Mouse (Mus musculus) neural tube, embryonic 11.5 days (tissue): ENCODE measurements around the gene Col16a1. TPM values are rescaled to one million over a fixed set of nuclear protein-coding genes. Genes with fewer than 3 reads are reported as not detected.

Experiments
- ATAC-seq: fragments of 200-750 bp; cut with Nextera tagmentation; 2 replicates; pipeline ENCODE4 v1.8.0; 2017; ENCODE audit warnings: moderate number of reproducible peaks, mild to moderate bottlenecking, moderate TSS enrichment, moderate library complexity; ENCODE audit not compliant: insufficient read depth, low FRiP score, low TSS enrichment
- DNase-seq: peaks from one replicate; pipeline ENCODE4 v3.0.0-alpha.2; 2015; ENCODE audit warnings: low spot score
- H3K27ac ChIP-seq: fragments of 300-500 bp; sonication (generic); 2 replicates; pipeline ENCODE4 v1.5.1; 2014; ENCODE audit warnings: low read depth, mild to moderate bottlenecking, low read length
- H3K27me3 ChIP-seq: fragments of 300-500 bp; sonication (generic); 2 replicates; pipeline ENCODE4 v1.6.1; 2014; ENCODE audit warnings: mild to moderate bottlenecking, low read length, mixed read lengths; ENCODE audit not compliant: control insufficient read depth, insufficient read depth
- H3K36me3 ChIP-seq: fragments of 300-500 bp; sonication (generic); 2 replicates; pipeline ENCODE4 v1.6.1; 2014; ENCODE audit warnings: mild to moderate bottlenecking, low read length, moderate library complexity, mixed read lengths; ENCODE audit not compliant: control insufficient read depth, insufficient read depth
- H3K4me1 ChIP-seq: fragments of 300-500 bp; sonication (generic); 2 replicates; pipeline ENCODE4 v1.6.1; 2014; ENCODE audit warnings: low read length, mixed read lengths; ENCODE audit not compliant: control insufficient read depth, insufficient read depth
- H3K4me2 ChIP-seq: fragments of 300-500 bp; sonication (generic); 2 replicates; pipeline ENCODE4 v1.6.1; 2014; ENCODE audit warnings: low read depth, mild to moderate bottlenecking, moderate library complexity
- H3K4me3 ChIP-seq: fragments of 300-500 bp; sonication (generic); 2 replicates; pipeline ENCODE4 v1.5.1; 2014; ENCODE audit warnings: low read depth, low read length
- H3K9ac ChIP-seq: fragments of 300-500 bp; sonication (generic); 2 replicates; pipeline ENCODE4 v1.6.1; 2014; ENCODE audit warnings: mild to moderate bottlenecking, low read length
- H3K9me3 ChIP-seq: fragments of 300-500 bp; sonication (generic); 2 replicates; pipeline ENCODE4 v1.6.1; 2016; ENCODE audit warnings: low read length; ENCODE audit not compliant: control insufficient read depth
- WGBS: fragments of 180-500 bp; shearing (Covaris S2); extraction: QIAGEN DNeasy Blood & Tissue Kit; methylation state at CpG from one replicate; pipeline ENCODE4 v1.1.7; 2014; 5-methylcytosine and 5-hydroxymethylcytosine counted together
- polyA plus RNA-seq: library from polyadenylated mRNA; unstranded; fragments of >200 nt; fragmentation: Nextera tagmentation; extraction: Ambion mirVana; gene quantifications from 2 replicates; pipeline ENCODE4 v1.2.1, GENCODE M21; 2014

Col16a1 gene
- polyA plus RNA-seq, 1 experiment from 2014 or later = 5.2 TPM

DNA sequence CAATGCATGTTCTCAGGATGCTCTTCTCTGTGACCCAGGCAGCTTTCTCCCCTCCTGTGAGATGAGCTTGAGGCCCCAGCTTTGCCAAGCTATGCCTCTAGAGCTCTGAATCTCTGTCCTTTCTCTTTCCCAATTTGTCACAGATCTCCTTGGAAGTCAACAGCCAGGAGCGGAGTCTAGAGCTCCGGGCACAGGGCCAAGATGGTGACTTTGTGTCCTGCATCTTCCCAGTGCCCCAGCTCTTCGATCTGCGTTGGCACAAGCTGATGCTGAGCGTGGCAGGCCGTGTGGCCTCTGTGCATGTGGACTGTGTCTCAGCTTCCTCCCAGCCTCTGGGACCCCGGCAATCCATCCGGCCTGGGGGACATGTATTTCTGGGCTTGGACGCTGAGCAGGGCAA, 5.5 kb downstream of the Col16a1 start:
- H3K4me2 ChIP-seq = no peak overlapping the region
- ATAC-seq (no peak), DNase-seq (no peak)
- no peaks in the 10 kb centered on the region for H3K27me3 ChIP-seq
- WGBS = 94% methylated on average over 9 of the region's 9 CpGs
- H3K4me3 ChIP-seq = no peak overlapping the region
- H3K4me1 ChIP-seq = peaks cover 1% of the 10 kb centered on the region; the same call in 1 of the 2 replicates
- H3K9ac ChIP-seq = no peak overlapping the region
- no peaks in the 10 kb centered on the region for H3K9me3 ChIP-seq
- no peaks in the 10 kb centered on the region for H3K36me3 ChIP-seq
- no peak overlapping the region for H3K27ac ChIP-seq

DNA sequence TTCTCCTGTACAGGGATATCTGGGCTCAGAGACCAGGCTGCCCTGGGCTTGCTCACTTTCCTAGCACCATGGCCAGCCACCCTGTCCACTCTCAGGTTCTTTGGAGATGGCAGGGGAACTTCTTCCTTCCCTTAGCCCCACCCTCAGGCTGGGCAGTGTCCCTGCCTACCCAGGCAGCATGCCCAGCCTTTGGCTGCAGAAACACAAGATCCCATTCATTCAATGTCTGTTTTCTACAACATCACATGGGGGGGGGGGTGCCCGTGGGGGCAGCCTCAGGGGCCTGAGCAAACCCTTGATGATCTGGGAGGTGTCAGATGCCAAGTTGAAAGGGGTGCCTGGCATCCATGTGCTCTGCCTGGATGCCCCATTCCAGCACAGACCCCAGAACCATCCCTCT, 7.1 kb downstream of the Col16a1 start:
- ATAC-seq (no peak), DNase-seq (no peak)
- H3K4me1 ChIP-seq = no peaks in the 10 kb centered on the region
- H3K27ac ChIP-seq = no peak overlapping the region
- 82% methylated on average over 1 of the region's 1 CpGs for WGBS
- H3K27me3 ChIP-seq = no peaks in the 10 kb centered on the region
- no peaks in the 10 kb centered on the region for H3K36me3 ChIP-seq
- H3K9me3 ChIP-seq = no peaks in the 10 kb centered on the region
- H3K9ac ChIP-seq = no peak overlapping the region
- no peak overlapping the region for H3K4me3 ChIP-seq
- H3K4me2 ChIP-seq = no peak overlapping the region

- H3K9me3 ChIP-seq = no peaks in the 10 kb centered on the region
- no peaks in the 10 kb centered on the region for H3K36me3 ChIP-seq
- no peaks in the 10 kb centered on the region for H3K27me3 ChIP-seq
- H3K4me2 ChIP-seq = no peak overlapping the region
- no peak overlapping the region for H3K4me3 ChIP-seq
- H3K4me1 ChIP-seq = no peaks in the 10 kb centered on the region
- no peak overlapping the region for H3K27ac ChIP-seq
- DNase-seq (no peak), ATAC-seq (no peak)
- H3K9ac ChIP-seq = no peak overlapping the region
- 82% methylated on average over 14 of the region's 14 CpGs for whole genome bisulfite sequencing
Observed at GRCm38 (mm10) chr4:130055160-130056010, 7.7 kb downstream of the Col16a1 start.

DNA sequence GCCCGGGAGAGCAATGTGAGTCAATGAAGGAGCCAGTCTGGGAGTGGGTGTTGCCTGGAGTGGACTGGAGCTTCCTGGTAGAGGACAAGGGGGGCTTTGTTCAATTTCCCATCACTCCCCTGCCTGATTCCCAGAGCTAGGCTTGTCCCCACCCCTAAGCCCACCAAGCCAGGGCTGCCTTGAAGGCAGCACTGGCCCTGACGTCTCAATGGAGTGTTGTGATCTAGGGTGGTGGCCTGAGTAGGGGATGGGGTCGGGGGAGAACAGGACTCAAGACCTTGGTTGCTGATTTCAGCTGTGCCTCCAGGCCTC, 8.3 kb downstream of the Col16a1 start:
- Histone ChIP-seq H3K36me3 (no peaks in the 10 kb centered on the region), H3K27ac (no peak overlapping the region), H3K4me2 (no peak overlapping the region), H3K4me1 (no peaks in the 10 kb centered on the region), H3K4me3 (no peak overlapping the region), H3K27me3 (no peaks in the 10 kb centered on the region), H3K9ac (no peak overlapping the region), H3K9me3 (no peaks in the 10 kb centered on the region)
- no peak for DNase-seq
- WGBS = 52% methylated on average over 3 of the region's 3 CpGs
- ATAC-seq = no peak

DNA sequence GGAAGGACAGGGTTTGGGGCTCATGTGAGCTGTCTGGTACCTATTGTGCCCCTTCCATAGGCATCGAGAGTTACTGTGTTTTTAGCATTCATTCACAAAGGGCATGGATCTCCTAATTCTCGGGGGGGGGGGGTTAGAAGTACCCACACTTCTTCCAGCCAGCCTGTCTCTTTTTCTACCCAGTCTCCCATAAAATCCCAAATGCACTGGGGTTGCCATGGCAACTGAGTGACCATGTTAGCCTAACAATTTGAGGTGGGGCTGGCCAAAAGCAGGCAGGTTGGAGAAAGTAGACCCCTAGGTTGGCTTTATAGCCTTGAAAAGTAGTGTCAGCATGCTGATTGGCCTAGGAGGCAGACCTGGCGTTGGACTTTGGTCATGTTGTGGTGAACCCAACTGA, 8.8 kb downstream of the Col16a1 start:
- H3K27ac ChIP-seq = no peak overlapping the region
- 35% methylated on average over 3 of the region's 3 CpGs for WGBS

GRCm38 (mm10) chr4:130060937-130061336, 13.3 kb downstream of the Col16a1 start:
- Histone ChIP-seq H3K4me1 (no peaks in the 10 kb centered on the region), H3K9me3 (no peaks in the 10 kb centered on the region), H3K9ac (no peak overlapping the region), H3K27me3 (no peaks in the 10 kb centered on the region), H3K27ac (no peak overlapping the region), H3K36me3 (no peaks in the 10 kb centered on the region), H3K4me2 (no peak overlapping the region), H3K4me3 (no peak overlapping the region)
- no peak for ATAC-seq
- no peak for DNase-seq

More for the DNA sequence above, 8.8 kb downstream of the Col16a1 start:
- no peaks in the 10 kb centered on the region for H3K36me3 ChIP-seq
- DNase-seq (no peak), ATAC-seq (no peak)
- no peaks in the 10 kb centered on the region for H3K27me3 ChIP-seq
- no peak overlapping the region for H3K9ac ChIP-seq
- H3K4me2 ChIP-seq = no peak overlapping the region
- H3K4me1 ChIP-seq = no peaks in the 10 kb centered on the region
- H3K9me3 ChIP-seq = no peaks in the 10 kb centered on the region
- no peak overlapping the region for H3K4me3 ChIP-seq

DNA sequence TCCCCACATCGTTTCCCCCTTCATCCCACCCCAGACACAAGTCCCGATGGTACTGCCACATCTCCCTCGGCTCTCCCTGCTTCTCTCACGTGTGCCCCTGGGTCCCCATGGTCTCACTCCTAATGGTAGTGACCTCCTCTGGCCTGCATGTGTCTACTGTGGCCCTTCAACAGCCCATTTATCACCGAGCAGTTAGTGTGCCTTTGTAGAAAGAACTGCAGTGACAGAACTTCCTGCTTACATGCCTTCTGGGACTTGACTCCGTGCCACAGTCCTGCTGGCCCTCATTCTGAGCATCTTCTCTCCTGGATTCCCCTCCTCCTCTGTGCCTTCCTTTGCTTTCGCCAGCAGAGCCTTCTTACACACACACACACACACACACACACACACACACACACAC, 15.6 kb downstream of the Col16a1 start:
- Histone ChIP-seq H3K4me2 (no peak overlapping the region), H3K9me3 (no peaks in the 10 kb centered on the region), H3K27ac (no peak overlapping the region), H3K27me3 (no peaks in the 10 kb centered on the region), H3K4me1 (no peaks in the 10 kb centered on the region), H3K9ac (no peak overlapping the region), H3K4me3 (no peak overlapping the region), H3K36me3 (no peaks in the 10 kb centered on the region)
- 57% methylated on average over 7 of the region's 7 CpGs for WGBS
- no peak for ATAC-seq
- no peak for DNase-seq

DNA sequence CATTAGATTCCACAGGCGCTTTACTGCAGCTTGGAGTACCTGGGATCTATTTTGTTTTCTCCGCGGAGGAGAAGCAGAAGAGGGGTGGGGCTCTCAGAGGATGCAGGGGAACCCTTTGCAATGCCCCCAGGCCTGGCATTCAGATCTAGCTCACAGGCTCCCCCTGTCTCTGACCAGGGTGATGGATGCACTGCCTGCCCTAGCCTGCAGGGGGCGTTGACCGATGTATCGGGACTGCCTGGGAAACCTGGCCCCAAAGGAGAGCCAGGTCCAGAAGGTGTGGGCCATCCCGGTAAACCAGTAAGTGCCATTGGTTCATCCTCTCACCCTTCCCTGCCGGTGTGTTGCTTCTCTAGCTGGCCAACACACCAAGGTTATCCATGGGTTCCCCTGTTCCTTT, 19.2 kb downstream of the Col16a1 start:
- H3K4me2 ChIP-seq = no peak overlapping the region
- H3K4me3 ChIP-seq = no peak overlapping the region
- no peaks in the 10 kb centered on the region for H3K9me3 ChIP-seq
- H3K27me3 ChIP-seq = no peaks in the 10 kb centered on the region
- no peaks in the 10 kb centered on the region for H3K36me3 ChIP-seq
- H3K9ac ChIP-seq = no peak overlapping the region
- DNase-seq (no peak), ATAC-seq (no peak)
- 8% methylated on average over 8 of the region's 8 CpGs for WGBS
- no peaks in the 10 kb centered on the region for H3K4me1 ChIP-seq
- no peak overlapping the region for H3K27ac ChIP-seq

- H3K4me2 ChIP-seq = no peak overlapping the region
- DNase-seq (no peak), ATAC-seq (no peak)
- H3K36me3 ChIP-seq = no peaks in the 10 kb centered on the region
- no peak overlapping the region for H3K4me3 ChIP-seq
- no peaks in the 10 kb centered on the region for H3K4me1 ChIP-seq
- H3K9ac ChIP-seq = no peak overlapping the region
- 69% methylated on average over 3 of the region's 3 CpGs for WGBS
- no peak overlapping the region for H3K27ac ChIP-seq
- H3K27me3 ChIP-seq = no peaks in the 10 kb centered on the region
- no peaks in the 10 kb centered on the region for H3K9me3 ChIP-seq
Observed at GRCm38 (mm10) chr4:130070523-130070922, 22.9 kb downstream of the Col16a1 start.
